Mouse (Mus musculus): ENCODE measurements around the gene St6galnac4.

DNA sequence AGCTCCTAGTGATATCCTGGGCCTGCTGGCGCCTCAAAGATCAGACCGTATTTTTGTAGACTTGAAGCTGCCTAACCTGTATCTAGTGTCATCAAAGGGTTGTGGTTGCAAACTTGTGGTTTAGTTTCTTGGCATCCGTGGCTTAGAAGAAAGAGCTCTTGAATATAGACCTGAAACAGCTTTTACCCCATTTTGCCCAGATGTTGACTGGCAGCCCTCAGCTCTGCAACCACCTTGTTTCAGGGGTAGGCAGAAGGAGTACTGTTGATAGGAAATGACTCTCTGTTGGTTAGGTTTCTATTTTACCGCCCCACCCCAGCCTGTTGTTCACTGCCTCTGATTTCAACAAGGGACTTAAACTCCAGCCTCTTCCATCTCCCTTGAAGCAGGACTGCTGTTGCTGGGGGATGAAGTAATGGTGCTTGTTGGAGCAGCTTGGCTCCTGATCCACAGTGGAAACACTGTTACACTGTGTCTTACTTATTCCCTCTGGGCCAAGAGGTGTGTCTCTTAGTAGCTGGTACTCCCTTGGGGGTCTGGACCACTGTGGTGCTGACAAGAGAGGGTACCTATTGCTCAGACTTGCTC, 44.8 kb upstream of the St6galnac4 start:
- TF ChIP-seq POLR2A (IDR thresholded peaks at IDR 0.05; ENCODE audit: extremely low read depth, insufficient read depth, low read length) (no peak), CTCF (IDR thresholded peaks at IDR 0.05; ENCODE audit: low read depth, low read length) (no peak)
